Mouse (Mus musculus): Measurements from ENCODE around the gene Gemin4. TPM values are rescaled to one million over a fixed set of nuclear protein-coding genes. Genes with fewer than 3 reads are reported as not detected.
"Not testable (repeated sequence)": the region's sequence is repeated elsewhere in the genome, so short reads cannot be mapped to it uniquely, and the experiment has no call there.

The Gemin4 gene
- polyA plus RNA-seq, 1 experiment, result 39.6 TPM

DNA sequence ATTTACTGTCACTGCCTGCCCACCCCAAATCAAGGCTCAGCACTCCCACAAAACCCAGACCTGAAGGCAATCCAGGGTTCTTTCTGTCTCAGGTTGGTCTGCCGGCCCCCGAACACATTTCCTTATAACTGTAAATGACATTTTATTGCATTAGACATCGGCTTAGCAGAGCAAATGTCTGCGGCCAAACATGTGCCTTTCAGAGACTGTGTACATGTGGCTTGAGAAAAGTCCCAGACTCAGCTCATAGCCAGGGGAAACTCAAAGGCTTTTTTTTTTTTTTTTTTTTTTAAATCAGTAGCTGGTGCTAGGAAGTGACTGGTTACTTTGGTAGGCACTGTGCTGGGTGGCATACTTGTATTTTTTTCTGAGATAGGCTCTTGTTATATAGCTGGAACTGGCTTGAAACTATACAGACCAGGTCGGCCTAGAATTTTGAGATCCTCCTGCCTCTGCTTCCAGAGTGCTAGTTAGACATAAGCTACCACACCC lies 1.4 kb downstream of the Gemin4 start:
- Histone ChIP-seq H3K4me3 (ENCODE audit: control insufficient read depth, low read depth, low read length) (peak overlapping the region; percentile 92), H3K27ac (ENCODE audit: control insufficient read depth, insufficient read depth, low read depth, low read length) (no peak overlapping the region), H3K4me1 (ENCODE audit: control insufficient read depth, insufficient read depth, low read length) (no peaks in the 10 kb centered on the region), H3K36me3 (ENCODE audit: control insufficient read depth, insufficient read depth, low read length) (no peaks in the 10 kb centered on the region; the same call in none of the 2 replicates), H3K27me3 (ENCODE audit: control insufficient read depth, insufficient read depth, low read length) (no peaks in the 10 kb centered on the region)
- TF ChIP-seq POLR2A (IDR thresholded peaks at IDR 0.05; ENCODE audit: control insufficient read depth, low read depth, low read length) (no peak), CTCF (IDR thresholded peaks at IDR 0.05; ENCODE audit: control insufficient read depth, insufficient read depth, insufficient replicate concordance, low read depth, low read length) (no peak)

DNA sequence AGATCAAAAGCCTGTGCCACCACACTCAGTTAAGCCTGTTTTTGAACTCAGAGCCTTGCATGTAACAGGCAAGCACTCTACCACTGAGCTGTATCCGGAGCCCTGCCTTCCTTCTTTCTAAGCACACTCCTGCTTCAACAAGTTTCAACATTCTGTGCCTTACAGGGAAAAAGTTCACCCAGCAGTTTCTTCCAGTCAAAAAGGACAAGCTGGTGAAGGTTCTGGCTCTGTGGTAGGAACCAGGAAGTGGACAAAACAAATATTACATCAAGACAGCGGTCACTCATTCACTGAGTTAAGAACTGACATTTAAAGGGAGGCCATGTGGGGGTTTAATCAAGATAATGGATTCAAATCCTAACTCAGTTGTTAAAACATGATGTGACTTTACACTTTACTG lies 2.5 kb downstream of the Gemin4 start:
- Histone ChIP-seq H3K4me3 (ENCODE audit: control insufficient read depth, low read depth, low read length) (peak overlapping the region; percentile 32; the same call in 1 of the 2 replicates), H3K27ac (ENCODE audit: control insufficient read depth, insufficient read depth, low read depth, low read length) (no peak overlapping the region), H3K36me3 (ENCODE audit: control insufficient read depth, insufficient read depth, low read length) (no peaks in the 10 kb centered on the region; the same call in none of the 2 replicates), H3K4me1 (ENCODE audit: control insufficient read depth, insufficient read depth, low read length) (no peaks in the 10 kb centered on the region), H3K27me3 (ENCODE audit: control insufficient read depth, insufficient read depth, low read length) (no peaks in the 10 kb centered on the region)
- TF ChIP-seq POLR2A (IDR thresholded peaks at IDR 0.05; ENCODE audit: control insufficient read depth, low read depth, low read length) (no peak), CTCF (IDR thresholded peaks at IDR 0.05; ENCODE audit: control insufficient read depth, insufficient read depth, insufficient replicate concordance, low read depth, low read length) (no peak)

DNA sequence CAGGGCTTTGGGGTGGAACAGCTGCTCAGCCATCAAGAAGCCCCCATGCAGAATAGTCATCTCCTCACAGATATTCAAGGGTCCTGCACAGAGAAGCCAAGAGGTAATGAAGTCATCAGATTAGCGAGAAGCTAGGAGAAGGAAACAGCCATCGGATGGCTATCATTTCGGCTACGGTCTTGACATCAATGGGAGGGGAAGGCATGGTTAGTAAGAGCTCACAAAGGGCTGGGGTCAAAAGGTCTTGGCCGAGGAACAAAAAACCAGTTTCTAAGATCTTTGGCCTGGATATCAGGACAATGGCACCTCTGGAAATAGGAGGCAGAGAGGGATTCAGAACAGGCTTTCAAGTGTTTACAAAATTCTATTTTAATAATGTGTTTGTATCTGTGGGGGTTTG lies 3.6 kb downstream of the Gemin4 start:
- Histone ChIP-seq H3K27ac (ENCODE audit: control insufficient read depth, insufficient read depth, low read depth, low read length) (no peak overlapping the region), H3K4me3 (ENCODE audit: control insufficient read depth, low read depth, low read length) (no peak overlapping the region), H3K36me3 (ENCODE audit: control insufficient read depth, insufficient read depth, low read length) (no peaks in the 10 kb centered on the region; the same call in none of the 2 replicates), H3K27me3 (ENCODE audit: control insufficient read depth, insufficient read depth, low read length) (no peaks in the 10 kb centered on the region), H3K4me1 (ENCODE audit: control insufficient read depth, insufficient read depth, low read length) (no peaks in the 10 kb centered on the region)
- TF ChIP-seq POLR2A (IDR thresholded peaks at IDR 0.05; ENCODE audit: control insufficient read depth, low read depth, low read length) (no peak), CTCF (IDR thresholded peaks at IDR 0.05; ENCODE audit: control insufficient read depth, insufficient read depth, insufficient replicate concordance, low read depth, low read length) (no peak)

DNA sequence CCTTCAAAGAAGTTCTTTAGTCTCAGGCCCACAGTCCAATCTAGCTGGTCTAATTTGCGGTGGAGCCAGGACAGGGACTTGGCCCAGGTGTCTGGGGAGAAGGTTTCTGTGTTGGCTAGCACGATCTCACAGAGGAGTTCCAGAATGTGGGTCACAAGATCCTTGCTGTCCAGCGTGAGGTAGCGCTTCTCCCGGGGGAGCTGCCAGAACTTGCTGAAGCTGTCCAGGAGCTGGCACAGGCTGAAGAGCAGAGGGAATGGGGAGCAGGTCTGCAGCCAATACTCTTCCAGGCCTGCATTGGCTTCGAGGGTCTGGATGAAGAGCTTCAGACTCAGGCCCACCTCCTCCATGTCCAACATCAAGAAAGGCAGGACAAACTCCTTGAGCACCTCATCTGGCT lies 5.9 kb downstream of the Gemin4 start:
- not testable (repeated sequence) for H3K27ac ChIP-seq (ENCODE audit: control insufficient read depth, insufficient read depth, low read depth, low read length); H3K36me3 ChIP-seq (ENCODE audit: control insufficient read depth, insufficient read depth, low read length); H3K27me3 ChIP-seq (ENCODE audit: control insufficient read depth, insufficient read depth, low read length); H3K4me1 ChIP-seq (ENCODE audit: control insufficient read depth, insufficient read depth, low read length)
- peak overlapping the region; percentile 57 for H3K4me3 ChIP-seq (ENCODE audit: control insufficient read depth, low read depth, low read length)

DNA sequence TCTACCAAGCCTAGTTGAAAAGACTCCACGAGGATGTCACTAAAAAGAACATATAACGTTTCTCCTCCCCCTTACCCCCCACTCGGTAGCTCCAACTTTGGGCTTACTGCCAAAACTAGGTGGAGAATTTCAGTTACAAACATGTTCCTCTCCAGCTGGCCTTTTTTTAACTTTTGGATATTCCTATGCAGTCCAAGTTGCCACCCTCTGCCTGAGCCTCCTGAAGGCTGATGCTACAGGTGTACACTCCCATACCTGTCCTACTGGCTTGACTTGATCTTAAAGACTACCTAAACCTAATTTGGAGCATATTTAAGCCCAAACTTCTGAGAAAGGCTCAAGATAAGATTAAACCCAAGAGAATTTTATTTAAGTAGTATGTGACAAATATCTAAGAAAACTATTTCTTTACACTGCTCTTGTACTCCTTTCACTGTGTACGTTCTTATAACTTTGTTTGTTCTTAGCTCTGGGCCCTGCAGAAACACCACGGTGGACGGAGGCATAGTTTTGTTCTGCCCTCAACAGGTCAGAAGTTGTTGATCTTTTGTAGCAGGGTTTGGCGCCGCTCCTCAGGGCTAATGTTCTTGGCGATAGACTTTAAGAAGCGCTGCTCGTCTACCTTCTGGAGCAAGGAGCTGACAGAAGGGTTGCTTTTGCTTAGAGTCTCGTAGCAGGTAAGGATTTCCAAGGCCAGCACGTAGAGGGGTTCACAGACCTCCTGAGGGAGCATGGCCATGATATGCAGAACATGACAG lies 7.1 kb downstream of the Gemin4 start:
- TF ChIP-seq CTCF (IDR thresholded peaks at IDR 0.05; ENCODE audit: control insufficient read depth, insufficient read depth, insufficient replicate concordance, low read depth, low read length) (no peak), POLR2A (IDR thresholded peaks at IDR 0.05; ENCODE audit: control insufficient read depth, low read depth, low read length) (no peak)
- Histone ChIP-seq H3K27ac (ENCODE audit: control insufficient read depth, insufficient read depth, low read depth, low read length) (no peak overlapping the region), H3K4me3 (ENCODE audit: control insufficient read depth, low read depth, low read length) (no peak overlapping the region), H3K4me1 (ENCODE audit: control insufficient read depth, insufficient read depth, low read length) (no peaks in the 10 kb centered on the region), H3K27me3 (ENCODE audit: control insufficient read depth, insufficient read depth, low read length) (no peaks in the 10 kb centered on the region), H3K36me3 (ENCODE audit: control insufficient read depth, insufficient read depth, low read length) (no peaks in the 10 kb centered on the region; the same call in none of the 2 replicates)

DNA sequence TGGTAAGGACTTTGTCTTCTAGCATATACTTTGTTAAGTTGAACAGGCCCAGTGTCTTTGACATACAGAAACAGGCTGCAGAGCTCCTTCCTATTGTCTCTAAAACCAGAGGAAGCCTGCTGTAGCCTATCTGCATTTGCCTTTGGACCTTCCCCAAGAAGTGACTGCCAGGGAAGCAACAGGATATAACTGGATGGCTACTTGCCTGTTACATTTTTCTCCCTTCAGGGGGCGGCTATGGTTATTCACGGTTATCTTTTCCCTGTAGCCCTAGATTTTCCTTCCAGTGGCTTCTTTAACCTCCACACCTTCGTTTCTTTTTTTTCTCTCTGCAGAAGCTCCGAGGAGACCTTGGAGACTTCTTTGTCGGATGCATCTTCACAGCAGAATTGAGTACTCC lies 10.7 kb downstream of the Gemin4 start:
- H3K4me3 ChIP-seq (ENCODE audit: control insufficient read depth, low read depth, low read length), result no peak overlapping the region
- H3K27ac ChIP-seq (ENCODE audit: control insufficient read depth, insufficient read depth, low read depth, low read length), result no peak overlapping the region
- no peaks in the 10 kb centered on the region for H3K27me3 ChIP-seq (ENCODE audit: control insufficient read depth, insufficient read depth, low read length)
- TF ChIP-seq CTCF (IDR thresholded peaks at IDR 0.05; ENCODE audit: control insufficient read depth, insufficient read depth, insufficient replicate concordance, low read depth, low read length) (no peak), POLR2A (IDR thresholded peaks at IDR 0.05; ENCODE audit: control insufficient read depth, low read depth, low read length) (no peak)
- no peaks in the 10 kb centered on the region; the same call in 1 of the 2 replicates for H3K36me3 ChIP-seq (ENCODE audit: control insufficient read depth, insufficient read depth, low read length)
- peaks cover 4% of the 10 kb centered on the region for H3K4me1 ChIP-seq (ENCODE audit: control insufficient read depth, insufficient read depth, low read length)

DNA sequence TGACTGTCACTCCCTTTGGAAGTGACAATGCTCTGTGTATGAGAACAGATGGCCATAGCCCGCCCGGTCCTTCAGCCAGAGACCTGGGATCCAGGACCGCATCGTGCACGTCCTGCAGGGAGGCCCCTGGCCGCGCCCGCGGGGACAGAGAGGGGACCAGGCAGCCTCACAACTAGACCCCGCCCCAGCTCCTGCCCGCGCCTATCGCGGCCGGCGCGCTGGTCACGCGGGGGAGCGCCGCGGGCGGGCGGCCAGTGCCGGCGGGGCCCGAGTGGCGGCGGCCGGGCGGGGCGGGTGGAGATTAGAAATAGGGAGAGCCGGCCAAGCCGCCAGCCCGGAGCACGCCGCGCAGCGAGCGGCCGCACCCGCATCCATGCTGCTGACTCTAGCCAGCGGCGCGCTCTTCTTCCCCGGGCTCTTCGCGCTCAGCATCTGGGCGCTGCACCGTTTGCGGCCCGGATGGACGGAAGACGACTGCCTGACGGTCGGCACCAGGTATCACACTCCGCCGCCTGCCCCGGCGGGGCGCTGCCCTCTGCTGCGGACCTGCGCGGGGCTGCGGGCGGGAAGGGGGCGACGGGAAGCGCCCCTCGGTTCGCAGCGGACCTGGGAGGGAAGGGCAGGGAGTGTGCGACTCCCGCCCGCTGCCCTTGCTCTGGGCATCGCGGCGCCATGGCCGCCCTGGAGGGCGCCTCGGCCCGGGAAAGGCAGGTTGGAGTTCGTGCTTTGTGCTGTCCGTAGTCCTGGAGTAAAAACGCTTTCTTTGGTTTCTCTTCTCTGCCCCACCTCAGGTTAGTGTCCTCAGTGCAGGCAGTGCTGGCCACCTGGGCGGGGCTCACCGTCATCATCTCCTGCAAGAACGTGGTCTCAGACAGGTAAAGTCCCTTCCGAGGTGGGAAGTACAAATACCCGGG lies 15.4 kb downstream of the Gemin4 start:
- Histone ChIP-seq H3K36me3 (ENCODE audit: control insufficient read depth, insufficient read depth, low read length) (no peaks in the 10 kb centered on the region), H3K27ac (ENCODE audit: control insufficient read depth, insufficient read depth, low read depth, low read length) (no peak overlapping the region), H3K4me1 (ENCODE audit: control insufficient read depth, insufficient read depth, low read length) (peaks cover 7% of the 10 kb centered on the region), H3K27me3 (ENCODE audit: control insufficient read depth, insufficient read depth, low read length) (no peaks in the 10 kb centered on the region), H3K4me3 (ENCODE audit: control insufficient read depth, low read depth, low read length) (peak overlapping the region; percentile 82)
- TF ChIP-seq POLR2A (IDR thresholded peaks at IDR 0.05; ENCODE audit: control insufficient read depth, low read depth, low read length) (no peak), CTCF (IDR thresholded peaks at IDR 0.05; ENCODE audit: control insufficient read depth, insufficient read depth, insufficient replicate concordance, low read depth, low read length) (no peak)

Measured in testis, adult 2 months (tissue).